Mouse (Mus musculus): ENCODE measurements around the gene 1700016D06Rik. TPM values are rescaled to one million over a fixed set of nuclear protein-coding genes. Genes with fewer than 3 reads are reported as not detected.

Gene 1700016D06Rik
- polyA plus RNA-seq, 1 experiment from 2014 or later: not detected

DNA sequence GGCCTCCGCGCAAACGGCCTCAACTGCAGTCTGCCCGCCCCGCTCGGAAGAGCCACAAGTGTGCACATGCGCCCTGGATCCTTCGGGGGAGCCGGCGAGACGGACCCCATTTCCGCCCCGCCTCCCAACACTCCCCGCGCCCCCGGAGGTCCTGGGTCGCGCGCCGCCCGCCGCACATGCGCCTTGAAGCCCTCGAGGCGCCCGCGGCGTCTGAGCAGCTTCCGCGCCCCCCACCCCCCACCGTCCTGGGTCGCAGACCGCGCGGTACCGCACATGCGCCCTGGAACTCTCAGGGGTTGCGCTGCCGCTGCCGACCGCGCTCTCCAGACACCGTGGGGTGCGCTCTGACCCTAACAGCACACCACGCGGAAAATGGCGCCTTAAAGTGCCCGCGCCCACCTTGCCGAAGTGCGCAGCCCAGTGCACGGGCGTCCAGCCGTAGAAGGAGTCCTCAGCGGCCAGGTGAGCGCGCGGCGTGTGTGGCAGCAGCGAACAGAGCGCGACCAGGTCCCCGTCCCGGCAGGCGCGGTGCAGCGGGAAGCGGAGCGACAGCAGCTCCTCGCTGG, 65.8 kb downstream of the 1700016D06Rik start:
- Histone ChIP-seq H3K27ac (ENCODE audit: low read length) (peak overlapping the region; percentile 93), H3K9me3 (replicated peaks; ENCODE audit: control insufficient read depth, low read length) (no peaks in the 10 kb centered on the region), H3K9ac (ENCODE audit: low read depth, low read length) (peak overlapping the region; percentile 92), H3K4me3 (ENCODE audit: low read depth, low read length) (peak overlapping the region; percentile 91), H3K27me3 (ENCODE audit: control insufficient read depth, insufficient read depth, low read depth, low read length) (no peaks in the 10 kb centered on the region), H3K4me2 (ENCODE audit: low read depth, low read length) (peak overlapping the region; percentile 95), H3K4me1 (ENCODE audit: control insufficient read depth, low read depth, low read length) (peaks cover 28% of the 10 kb centered on the region), H3K36me3 (ENCODE audit: control insufficient read depth, insufficient read depth) (peaks cover 8% of the 10 kb centered on the region; the same call in 1 of the 2 replicates)
- peak; percentile 28 for ATAC-seq (ENCODE audit: low read depth)
- under 1% methylated on average over 69 of the region's 70 CpGs for WGBS (ENCODE audit: insufficient replicate concordance)

- Histone ChIP-seq H3K4me2 (ENCODE audit: low read depth, low read length) (peak overlapping the region; percentile 95), H3K4me1 (ENCODE audit: control insufficient read depth, low read depth, low read length) (peaks cover 28% of the 10 kb centered on the region), H3K9me3 (replicated peaks; ENCODE audit: control insufficient read depth, low read length) (no peaks in the 10 kb centered on the region), H3K4me3 (ENCODE audit: low read depth, low read length) (peak overlapping the region; percentile 91), H3K9ac (ENCODE audit: low read depth, low read length) (peak overlapping the region; percentile 92), H3K27me3 (ENCODE audit: control insufficient read depth, insufficient read depth, low read depth, low read length) (no peaks in the 10 kb centered on the region), H3K27ac (ENCODE audit: low read length) (peak overlapping the region; percentile 93), H3K36me3 (ENCODE audit: control insufficient read depth, insufficient read depth) (peaks cover 8% of the 10 kb centered on the region; the same call in 1 of the 2 replicates)
- ATAC-seq (ENCODE audit: low read depth): no peak
- WGBS (ENCODE audit: insufficient replicate concordance): 0% methylated on average over 39 of the region's 39 CpGs
Observed at GRCm38 (mm10) chr8:11634331-11635011, 66.4 kb downstream of the 1700016D06Rik start.

- H3K9ac ChIP-seq (ENCODE audit: low read depth, low read length): no peak overlapping the region; the same call in 1 of the 2 replicates
- no peak for ATAC-seq (ENCODE audit: low read depth)
- H3K36me3 ChIP-seq (ENCODE audit: control insufficient read depth, insufficient read depth): peaks cover 9% of the 10 kb centered on the region
- H3K9me3 ChIP-seq (replicated peaks; ENCODE audit: control insufficient read depth, low read length): no peaks in the 10 kb centered on the region
- H3K27ac ChIP-seq (ENCODE audit: low read length): 0 out of 2 replicates have a peak overlapping the region, but pooled peaks have one; percentile 31
- H3K4me2 ChIP-seq (ENCODE audit: low read depth, low read length): peak overlapping the region; percentile 95
- 53% methylated on average over 7 of the region's 7 CpGs for WGBS (ENCODE audit: insufficient replicate concordance)
- peaks cover 28% of the 10 kb centered on the region for H3K4me1 ChIP-seq (ENCODE audit: control insufficient read depth, low read depth, low read length)
- no peaks in the 10 kb centered on the region for H3K27me3 ChIP-seq (ENCODE audit: control insufficient read depth, insufficient read depth, low read depth, low read length)
- peak overlapping the region; percentile 91 for H3K4me3 ChIP-seq (ENCODE audit: low read depth, low read length)
Observed at GRCm38 (mm10) chr8:11633414-11633813, 67.4 kb downstream of the 1700016D06Rik start.

DNA sequence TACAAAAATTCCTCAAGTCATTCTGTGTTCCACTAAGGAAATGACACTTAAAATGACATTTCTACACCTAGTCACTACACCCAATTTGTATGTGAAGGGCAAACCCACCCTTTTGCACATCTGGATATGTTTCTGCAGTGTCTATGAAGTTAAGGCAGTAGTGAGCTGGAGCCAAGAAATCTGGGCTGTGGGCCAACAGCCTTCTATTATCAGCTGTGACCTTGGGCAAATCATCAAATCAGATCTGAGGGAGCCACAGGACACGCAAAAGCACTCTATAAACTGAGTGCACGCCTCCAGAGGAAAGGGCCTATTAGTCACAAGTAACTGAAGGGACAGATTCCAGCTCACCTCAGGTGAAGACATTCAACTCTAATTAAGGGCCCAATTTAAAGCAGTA, 68.5 kb downstream of the 1700016D06Rik start:
- WGBS (ENCODE audit: insufficient replicate concordance): 24% methylated on average over 2 of the region's 2 CpGs
- H3K27ac ChIP-seq (ENCODE audit: low read length): no peak overlapping the region

GRCm38 (mm10) chr8:11629206-11629605, 71.7 kb downstream of the 1700016D06Rik start:
- no peak for ATAC-seq (ENCODE audit: low read depth)
- peaks cover 19% of the 10 kb centered on the region for H3K36me3 ChIP-seq (ENCODE audit: control insufficient read depth, insufficient read depth)
- 73% methylated on average over 5 of the region's 5 CpGs for WGBS (ENCODE audit: insufficient replicate concordance)

More for the DNA sequence above, 68.5 kb downstream of the 1700016D06Rik start:
- Histone ChIP-seq H3K27me3 (ENCODE audit: control insufficient read depth, insufficient read depth, low read depth, low read length) (no peaks in the 10 kb centered on the region), H3K9me3 (replicated peaks; ENCODE audit: control insufficient read depth, low read length) (no peaks in the 10 kb centered on the region), H3K4me3 (ENCODE audit: low read depth, low read length) (no peak overlapping the region), H3K9ac (ENCODE audit: low read depth, low read length) (no peak overlapping the region), H3K4me1 (ENCODE audit: control insufficient read depth, low read depth, low read length) (peaks cover 28% of the 10 kb centered on the region), H3K36me3 (ENCODE audit: control insufficient read depth, insufficient read depth) (peaks cover 12% of the 10 kb centered on the region), H3K4me2 (ENCODE audit: low read depth, low read length) (no peak overlapping the region)
- ATAC-seq (ENCODE audit: low read depth): no peak

DNA sequence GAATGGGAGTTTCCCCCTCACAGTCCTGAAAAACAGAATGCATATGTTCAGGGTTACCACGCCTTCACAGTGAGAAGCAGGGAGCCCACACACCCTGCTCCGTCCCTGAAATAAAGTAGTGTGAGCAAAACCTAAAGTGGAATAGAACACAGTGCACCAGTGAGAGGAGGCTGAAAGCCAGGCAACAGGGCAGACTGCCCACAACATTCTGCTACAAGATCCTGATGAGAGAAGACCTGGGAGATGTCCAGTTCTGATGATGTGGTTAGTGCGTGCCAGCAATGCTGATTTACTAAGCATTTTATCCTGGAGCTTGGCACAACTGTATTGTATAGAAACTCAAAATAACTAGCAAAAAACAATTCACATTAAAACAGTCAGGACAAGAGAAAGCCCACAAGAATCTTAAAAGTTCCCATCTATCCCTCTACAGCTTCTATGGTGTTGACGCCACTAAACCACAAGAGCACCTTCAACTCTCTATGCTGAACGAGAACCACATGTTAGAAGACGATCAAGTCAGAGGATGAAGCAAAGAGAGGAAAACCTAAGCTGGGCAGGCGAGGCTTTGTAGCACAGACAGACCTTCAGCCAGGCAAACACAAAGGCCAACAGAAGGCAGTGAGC, 72.2 kb downstream of the 1700016D06Rik start:
- Histone ChIP-seq H3K9ac (ENCODE audit: low read depth, low read length) (no peak overlapping the region), H3K27ac (ENCODE audit: low read length) (no peak overlapping the region), H3K36me3 (ENCODE audit: control insufficient read depth, insufficient read depth) (peaks cover 19% of the 10 kb centered on the region), H3K27me3 (ENCODE audit: control insufficient read depth, insufficient read depth, low read depth, low read length) (no peaks in the 10 kb centered on the region), H3K9me3 (replicated peaks; ENCODE audit: control insufficient read depth, low read length) (no peaks in the 10 kb centered on the region), H3K4me2 (ENCODE audit: low read depth, low read length) (no peak overlapping the region), H3K4me1 (ENCODE audit: control insufficient read depth, low read depth, low read length) (peaks cover 9% of the 10 kb centered on the region), H3K4me3 (ENCODE audit: low read depth, low read length) (no peak overlapping the region)
- ATAC-seq (ENCODE audit: low read depth): no peak
- 78% methylated on average over 7 of the region's 7 CpGs for WGBS (ENCODE audit: insufficient replicate concordance)

More at GRCm38 (mm10) chr8:11629206-11629605, 71.7 kb downstream of the 1700016D06Rik start:
- H3K4me2 ChIP-seq (ENCODE audit: low read depth, low read length): no peak overlapping the region
- H3K9ac ChIP-seq (ENCODE audit: low read depth, low read length): no peak overlapping the region
- peaks cover 15% of the 10 kb centered on the region for H3K4me1 ChIP-seq (ENCODE audit: control insufficient read depth, low read depth, low read length)
- no peaks in the 10 kb centered on the region for H3K27me3 ChIP-seq (ENCODE audit: control insufficient read depth, insufficient read depth, low read depth, low read length)
- no peak overlapping the region for H3K4me3 ChIP-seq (ENCODE audit: low read depth, low read length)
- H3K9me3 ChIP-seq (replicated peaks; ENCODE audit: control insufficient read depth, low read length): no peaks in the 10 kb centered on the region
- H3K27ac ChIP-seq (ENCODE audit: low read length): no peak overlapping the region

- H3K4me3 ChIP-seq (ENCODE audit: low read depth, low read length): no peak overlapping the region
Observed at GRCm38 (mm10) chr8:11627717-11628116, 73.1 kb downstream of the 1700016D06Rik start.

GRCm38 (mm10) chr8:11625084-11625483, 75.8 kb downstream of the 1700016D06Rik start:
- Histone ChIP-seq H3K9ac (ENCODE audit: low read depth, low read length) (no peak overlapping the region), H3K27ac (ENCODE audit: low read length) (no peak overlapping the region), H3K27me3 (ENCODE audit: control insufficient read depth, insufficient read depth, low read depth, low read length) (no peaks in the 10 kb centered on the region), H3K36me3 (ENCODE audit: control insufficient read depth, insufficient read depth) (peaks cover 26% of the 10 kb centered on the region), H3K4me2 (ENCODE audit: low read depth, low read length) (no peak overlapping the region), H3K4me1 (ENCODE audit: control insufficient read depth, low read depth, low read length) (no peaks in the 10 kb centered on the region), H3K4me3 (ENCODE audit: low read depth, low read length) (no peak overlapping the region), H3K9me3 (replicated peaks; ENCODE audit: control insufficient read depth, low read length) (no peaks in the 10 kb centered on the region)
- no peak for ATAC-seq (ENCODE audit: low read depth)
- 49% methylated on average over 4 of the region's 4 CpGs for WGBS (ENCODE audit: insufficient replicate concordance)

More at GRCm38 (mm10) chr8:11627717-11628116, 73.1 kb downstream of the 1700016D06Rik start:
- Histone ChIP-seq H3K4me2 (ENCODE audit: low read depth, low read length) (no peak overlapping the region), H3K36me3 (ENCODE audit: control insufficient read depth, insufficient read depth) (peaks cover 19% of the 10 kb centered on the region), H3K9ac (ENCODE audit: low read depth, low read length) (no peak overlapping the region), H3K4me1 (ENCODE audit: control insufficient read depth, low read depth, low read length) (peaks cover 4% of the 10 kb centered on the region), H3K27me3 (ENCODE audit: control insufficient read depth, insufficient read depth, low read depth, low read length) (no peaks in the 10 kb centered on the region), H3K9me3 (replicated peaks; ENCODE audit: control insufficient read depth, low read length) (no peaks in the 10 kb centered on the region), H3K27ac (ENCODE audit: low read length) (no peak overlapping the region)
- 75% methylated on average over 9 of the region's 9 CpGs for WGBS (ENCODE audit: insufficient replicate concordance)
- ATAC-seq (ENCODE audit: low read depth): no peak

GRCm38 (mm10) chr8:11619091-11619490, 81.8 kb downstream of the 1700016D06Rik start:
- peaks cover 37% of the 10 kb centered on the region for H3K36me3 ChIP-seq (ENCODE audit: control insufficient read depth, insufficient read depth)
- WGBS (ENCODE audit: insufficient replicate concordance): 76% methylated on average over 3 of the region's 3 CpGs
- no peak for ATAC-seq (ENCODE audit: low read depth)
- no peak overlapping the region for H3K4me2 ChIP-seq (ENCODE audit: low read depth, low read length)
- no peak overlapping the region for H3K4me3 ChIP-seq (ENCODE audit: low read depth, low read length)
- no peaks in the 10 kb centered on the region for H3K27me3 ChIP-seq (ENCODE audit: control insufficient read depth, insufficient read depth, low read depth, low read length)
- H3K27ac ChIP-seq (ENCODE audit: low read length): no peak overlapping the region
- no peaks in the 10 kb centered on the region for H3K9me3 ChIP-seq (replicated peaks; ENCODE audit: control insufficient read depth, low read length)
- no peaks in the 10 kb centered on the region for H3K4me1 ChIP-seq (ENCODE audit: control insufficient read depth, low read depth, low read length)
- no peak overlapping the region for H3K9ac ChIP-seq (ENCODE audit: low read depth, low read length)

Data from liver, embryonic 16.5 days (tissue).